Mouse (Mus musculus): Measurements from ENCODE around the gene Cd8b1.

- no peak for TF ChIP-seq CTCF (IDR thresholded peaks at IDR 0.05; ENCODE audit: low read depth)
- TF ChIP-seq EP300 (IDR thresholded peaks at IDR 0.05; ENCODE audit: low read depth): no peak
These were observed 2.2 kb downstream of the Cd8b1 start for GRCm38 (mm10) chr6:71324816-71325215.

All from liver, postnatal 0 days (tissue).